Mouse (Mus musculus) urinary bladder, postnatal 14 days (tissue): ENCODE measurements around the gene Atad3a.
A peak's percentile ranks its signal among the peaks of the same experiment; 100 is the strongest.
"Not testable (repeated sequence)": the region's sequence is repeated elsewhere in the genome, so short reads cannot be mapped to it uniquely, and the experiment has no call there.

Source experiments
- DNase-seq: peaks from one replicate; pipeline ENCODE4 v3.0.0; 2021; ENCODE audit warnings: low spot score

The Atad3a gene

GRCm38 (mm10) chr4:155760613-155761355 is at the start of gene Atad3a:
Atad3a (minus strand) TSS chr4:155761093.
- peak; percentile 97 for DNase-seq

- no peak for DNase-seq
Observed at GRCm38 (mm10) chr4:155807841-155808240, 46.9 kb upstream of the Atad3a start.

- peak; percentile 96 for DNase-seq
Observed at GRCm38 (mm10) chr4:155803340-155804041, 42.6 kb upstream of the Atad3a start.

GRCm38 (mm10) chr4:155802741-155803339 is 41.9 kb upstream of the Atad3a start, which contains the start of gene Mrpl20:
Mrpl20 (plus strand) TSS chr4:155802878.
- DNase-seq, result no peak

- no peak for DNase-seq
Observed at GRCm38 (mm10) chr4:155802075-155802474, 41.2 kb upstream of the Atad3a start.

GRCm38 (mm10) chr4:155793730-155794129 is 32.8 kb upstream of the Atad3a start:
- DNase-seq, result no peak

- no peak for DNase-seq
Observed at GRCm38 (mm10) chr4:155791240-155791933, 30.5 kb upstream of the Atad3a start.

- DNase-seq, result peak; percentile 76
Observed at GRCm38 (mm10) chr4:155790650-155791161, 29.8 kb upstream of the Atad3a start.

GRCm38 (mm10) chr4:155790021-155790489 is 29.2 kb upstream of the Atad3a start, which contains the start of gene Ankrd65:
Ankrd65 (plus strand) TSS chr4:155790439.
- no peak for DNase-seq

- not testable (repeated sequence) for DNase-seq
Observed at GRCm38 (mm10) chr4:155788833-155789232, 27.9 kb upstream of the Atad3a start.

GRCm38 (mm10) chr4:155788300-155788699 is 27.4 kb upstream of the Atad3a start:
- DNase-seq, result no peak

GRCm38 (mm10) chr4:155785819-155786218 is 24.9 kb upstream of the Atad3a start, which contains the start of gene Tmem88b:
Tmem88b (minus strand) TSS chr4:155785874.
- no peak for DNase-seq

GRCm38 (mm10) chr4:155785246-155785645 is 24.4 kb upstream of the Atad3a start:
- no peak for DNase-seq

- peak; percentile 75 for DNase-seq
Observed at GRCm38 (mm10) chr4:155784081-155784701, 23.3 kb upstream of the Atad3a start.

- no peak for DNase-seq
Observed at GRCm38 (mm10) chr4:155783486-155784080, 22.7 kb upstream of the Atad3a start.

- peak; percentile 49 for DNase-seq
Observed at GRCm38 (mm10) chr4:155780895-155781294, 20.0 kb upstream of the Atad3a start.

- no peak for DNase-seq
Observed at GRCm38 (mm10) chr4:155779498-155779897, 18.6 kb upstream of the Atad3a start.

- peak; percentile 40 for DNase-seq
Observed at GRCm38 (mm10) chr4:155777816-155778215, 16.9 kb upstream of the Atad3a start.

- no peak for DNase-seq
Observed at GRCm38 (mm10) chr4:155776704-155777335, 15.9 kb upstream of the Atad3a start.

- DNase-seq, result peak; percentile 66
Observed at GRCm38 (mm10) chr4:155775855-155776254, 15.0 kb upstream of the Atad3a start.
